Mouse (Mus musculus) forebrain, postnatal 0 days (tissue): ENCODE measurements at regions not wholly inside any gene's neighbourhood (a gene's known extent, or its start where the extent isn't known, plus 50 kb on each side); places are given as distances from the start of the nearest gene placed in this dataset.

Source experiments
- ATAC-seq: fragments of 200-750 bp; cut with Nextera tagmentation; 2 replicates; pipeline ENCODE4 v1.8.0; 2017; ENCODE audit warnings: mild to moderate bottlenecking, moderate library complexity
- DNase-seq: peaks from one replicate; pipeline ENCODE4 v3.0.0-alpha.2; 2015
- H3K27ac ChIP-seq: fragments of 300-500 bp; sonication (generic); 2 replicates; pipeline ENCODE4 v1.5.1; 2014; ENCODE audit warnings: low read depth, mild to moderate bottlenecking, antibody characterized with exemption, low read length, moderate library complexity, mixed read lengths
- H3K27me3 ChIP-seq: fragments of 300-500 bp; sonication (generic); 2 replicates; pipeline ENCODE4 v1.6.1; 2014; ENCODE audit warnings: mild to moderate bottlenecking, low read length, mixed read lengths; ENCODE audit not compliant: insufficient read depth
- H3K36me3 ChIP-seq: fragments of 300-500 bp; sonication (generic); 2 replicates; pipeline ENCODE4 v1.6.1; 2014; ENCODE audit warnings: mild to moderate bottlenecking, moderate library complexity; ENCODE audit not compliant: insufficient read depth
- H3K4me1 ChIP-seq: fragments of 300-500 bp; sonication (generic); 2 replicates; pipeline ENCODE4 v1.6.1; 2014; ENCODE audit warnings: antibody characterized with exemption; ENCODE audit not compliant: insufficient read depth
- H3K4me2 ChIP-seq: fragments of 300-500 bp; sonication (generic); 2 replicates; pipeline ENCODE4 v1.6.1; 2014; ENCODE audit warnings: low read depth, mild to moderate bottlenecking, moderate library complexity
- H3K4me3 ChIP-seq: fragments of 300-500 bp; sonication (generic); 2 replicates; pipeline ENCODE4 v1.5.1; 2014; ENCODE audit warnings: low read depth, low read length, mixed read lengths
- H3K9ac ChIP-seq: fragments of 300-500 bp; sonication (generic); 2 replicates; pipeline ENCODE4 v1.6.1; 2014; ENCODE audit warnings: mild to moderate bottlenecking
- H3K9me3 ChIP-seq: fragments of 300-500 bp; sonication (generic); 2 replicates; pipeline ENCODE4 v1.6.1; 2016; ENCODE audit warnings: low read length
- CTCF ChIP-seq: sonication (generic); IDR thresholded peaks from 2 replicates; pipeline ENCODE4 v1.5.1; 2016; ENCODE audit warnings: antibody characterized with exemption, control low read depth, low read depth
- WGBS: fragments of 180-500 bp; shearing (Covaris S2); extraction: QIAGEN DNeasy Blood & Tissue Kit; methylation state at CpG from one replicate; pipeline ENCODE4 v1.1.7; 2014; 5-methylcytosine and 5-hydroxymethylcytosine counted together
- microRNA counts: library from miRNA; unstranded; fragments of <30 nt; microRNA quantifications from one replicate; lab custom pipeline; 2015
- microRNA-seq, 2 experiments: library from miRNA; unstranded; fragments of <30 nt; microRNA quantifications; one replicate each; pipeline ENCODE4; 2016

DNA sequence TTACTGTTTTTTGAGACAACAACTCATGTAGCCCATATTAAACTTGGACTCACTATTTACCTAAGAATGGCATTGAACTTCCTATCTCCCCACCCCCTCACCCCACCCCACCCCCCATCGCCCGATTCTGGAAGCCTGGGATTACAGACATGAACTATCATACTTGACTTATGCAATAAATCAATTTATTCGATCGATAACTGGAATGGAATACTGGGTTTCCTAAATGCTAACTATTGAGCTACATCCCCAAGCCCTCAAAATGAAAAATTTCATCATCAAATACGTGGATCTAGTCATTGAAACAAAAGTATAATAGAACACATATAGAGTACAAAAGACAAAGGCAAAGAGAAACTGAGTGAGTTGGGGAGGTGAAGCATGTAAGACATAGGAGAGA is 70.1 kb upstream of the Dpyd start:
- Histone ChIP-seq H3K27me3 (no peaks in the 10 kb centered on the region), H3K27ac (no peak overlapping the region), H3K36me3 (no peaks in the 10 kb centered on the region), H3K4me1 (peaks cover 3% of the 10 kb centered on the region; the same call in 1 of the 2 replicates), H3K4me3 (no peak overlapping the region), H3K4me2 (no peak overlapping the region), H3K9me3 (no peaks in the 10 kb centered on the region), H3K9ac (no peak overlapping the region)
- 94% methylated on average over 5 of the region's 5 CpGs for WGBS
- no peak for DNase-seq
- no peak for TF ChIP-seq CTCF
- no peak for ATAC-seq

DNA sequence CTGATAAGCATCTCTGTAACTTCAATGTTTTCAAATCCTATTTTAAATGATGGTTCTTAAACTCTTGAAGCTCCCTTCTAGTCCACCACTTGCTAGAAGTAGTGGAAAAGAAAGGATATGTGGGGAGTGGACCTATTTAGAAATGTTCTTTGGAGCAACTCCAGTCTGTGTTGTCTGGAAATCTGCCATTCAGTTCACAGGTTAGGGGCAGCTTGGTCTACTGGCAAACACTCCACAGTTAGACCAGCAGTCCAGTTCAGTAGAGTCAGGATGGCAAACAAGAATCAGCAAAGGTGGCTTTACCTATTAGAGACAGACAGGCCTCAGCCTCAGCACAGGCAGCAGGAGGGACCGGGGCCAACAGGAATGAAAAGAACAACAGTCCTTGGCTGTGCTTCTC is 67.3 kb upstream of the Dpyd start:
- WGBS: 83% methylated on average over 1 of the region's 1 CpGs

DNA sequence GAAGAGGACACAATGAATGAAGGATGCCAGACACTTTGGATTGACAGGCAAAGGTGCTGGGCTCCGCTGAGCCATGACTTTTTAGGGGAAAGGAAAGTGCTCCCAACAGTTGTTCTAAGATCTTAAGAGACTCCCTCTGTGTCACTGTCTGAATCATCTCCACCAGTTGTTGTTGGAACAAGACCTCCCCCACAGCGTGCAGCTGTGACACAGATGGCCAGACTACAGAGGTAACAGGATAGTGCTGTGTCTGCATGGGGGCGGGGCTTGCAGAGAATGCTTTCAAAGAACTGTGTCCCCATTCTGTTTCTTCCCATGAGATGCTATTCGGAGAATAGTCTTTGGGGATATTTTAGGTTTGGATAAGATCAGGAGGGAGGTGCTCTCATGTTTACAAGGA is 61.7 kb upstream of the Dpyd start:
- no peaks in the 10 kb centered on the region for H3K4me1 ChIP-seq
- no peak for TF ChIP-seq CTCF
- H3K4me3 ChIP-seq: no peak overlapping the region
- 34% methylated on average over 4 of the region's 4 CpGs for WGBS
- DNase-seq (no peak), ATAC-seq (no peak)
- H3K9me3 ChIP-seq: no peaks in the 10 kb centered on the region
- no peak overlapping the region for H3K9ac ChIP-seq
- H3K27ac ChIP-seq: no peak overlapping the region
- no peaks in the 10 kb centered on the region for H3K27me3 ChIP-seq
- H3K4me2 ChIP-seq: no peak overlapping the region
- no peaks in the 10 kb centered on the region for H3K36me3 ChIP-seq

More for the DNA sequence above, 67.3 kb upstream of the Dpyd start:
- Histone ChIP-seq H3K4me2 (no peak overlapping the region), H3K27ac (no peak overlapping the region), H3K9ac (no peak overlapping the region), H3K9me3 (no peaks in the 10 kb centered on the region), H3K27me3 (no peaks in the 10 kb centered on the region), H3K4me3 (no peak overlapping the region), H3K4me1 (no peaks in the 10 kb centered on the region), H3K36me3 (no peaks in the 10 kb centered on the region)
- ATAC-seq (no peak), DNase-seq (no peak)
- no peak for TF ChIP-seq CTCF

DNA sequence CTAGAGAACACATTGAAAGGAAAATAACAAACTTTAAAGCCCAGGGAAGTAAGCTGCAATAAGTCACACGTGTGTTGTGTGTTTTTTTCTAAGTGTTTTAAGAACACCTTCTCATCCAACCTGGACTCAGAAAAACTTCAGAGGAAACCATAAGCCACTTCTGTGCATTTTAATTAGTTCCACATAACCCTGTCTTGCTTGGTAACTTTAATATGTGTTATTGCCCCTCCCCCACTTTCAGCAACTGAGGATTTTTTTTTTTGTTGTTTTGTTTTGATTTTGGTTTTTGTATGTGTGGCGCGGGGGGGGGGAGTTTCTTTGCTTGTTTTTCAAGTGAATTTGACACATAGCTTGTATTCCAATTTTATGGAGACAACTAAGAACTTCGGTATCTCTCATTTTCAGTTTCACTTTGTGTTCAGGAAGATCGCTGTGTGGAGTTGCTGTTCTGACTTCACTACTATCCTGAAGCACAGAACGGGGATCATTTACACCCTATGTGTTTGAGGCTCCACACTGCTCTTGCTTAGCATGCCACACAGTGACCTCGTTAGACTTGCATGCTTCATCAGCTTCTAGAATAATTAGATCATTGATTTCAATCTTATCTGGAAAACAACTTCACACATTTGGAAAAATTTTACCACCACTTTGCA is 54.2 kb upstream of the Dpyd start:
- Histone ChIP-seq H3K9me3 (no peaks in the 10 kb centered on the region), H3K9ac (no peak overlapping the region), H3K4me1 (peaks cover 9% of the 10 kb centered on the region; the same call in 1 of the 2 replicates), H3K4me3 (no peak overlapping the region), H3K36me3 (no peaks in the 10 kb centered on the region), H3K27ac (no peak overlapping the region), H3K27me3 (no peaks in the 10 kb centered on the region), H3K4me2 (no peak overlapping the region)
- DNase-seq (no peak), ATAC-seq (no peak)
- TF ChIP-seq CTCF: no peak
- 57% methylated on average over 7 of the region's 7 CpGs for WGBS

DNA sequence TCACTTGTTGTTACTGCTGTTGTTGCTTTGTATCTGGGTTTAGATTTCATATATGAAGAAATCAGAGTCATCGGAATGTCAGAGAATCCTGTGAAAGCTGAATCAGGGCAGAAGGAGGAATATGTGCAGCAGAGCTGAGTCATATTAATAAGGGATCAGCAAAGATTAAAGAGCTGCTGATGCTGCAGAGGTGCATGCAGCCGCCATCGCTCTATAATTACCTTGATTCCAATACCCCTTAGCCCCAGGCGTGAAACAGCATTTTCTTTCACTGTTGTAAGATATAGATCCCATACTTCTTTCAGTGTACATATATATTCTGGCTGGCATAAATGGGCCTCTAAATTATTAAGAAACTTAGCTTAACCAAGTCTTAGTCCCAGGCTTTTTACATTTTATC is 51.1 kb upstream of the Dpyd start:
- no peak for DNase-seq
- ATAC-seq: no peak
- H3K27me3 ChIP-seq: no peaks in the 10 kb centered on the region
- no peak overlapping the region for H3K9ac ChIP-seq
- TF ChIP-seq CTCF: no peak
- H3K9me3 ChIP-seq: no peaks in the 10 kb centered on the region
- no peak overlapping the region for H3K27ac ChIP-seq
- peaks cover 9% of the 10 kb centered on the region; the same call in 1 of the 2 replicates for H3K4me1 ChIP-seq
- no peak overlapping the region for H3K4me2 ChIP-seq
- no peak overlapping the region for H3K4me3 ChIP-seq
- peaks cover 2% of the 10 kb centered on the region for H3K36me3 ChIP-seq
- 84% methylated on average over 4 of the region's 4 CpGs for WGBS

GRCm38 (mm10) chr3:118511969-118512368 is 50.0 kb upstream of the Dpyd start:
- Histone ChIP-seq H3K27me3 (no peaks in the 10 kb centered on the region), H3K9me3 (no peaks in the 10 kb centered on the region), H3K4me2 (no peak overlapping the region), H3K9ac (no peak overlapping the region), H3K4me1 (peaks cover 9% of the 10 kb centered on the region; the same call in 1 of the 2 replicates), H3K36me3 (peaks cover 6% of the 10 kb centered on the region), H3K27ac (no peak overlapping the region), H3K4me3 (no peak overlapping the region)
- TF ChIP-seq CTCF: no peak
- WGBS: 28% methylated on average over 7 of the region's 7 CpGs
- no peak for DNase-seq
- ATAC-seq: no peak

MicroRNAs in the stretch of these regions (microRNA counts, 519-probe panel; counts per million panel counts)
- 7,303 counts per million, percentile 93 among the panel's probes with 10 or more counts for microRNA mmu-miR-137 (lab: Ali Mortazavi, UCI)

Small RNAs in the stretch of these regions (microRNA-seq; reads per million reads assigned to microRNA genes)
- gene Gm24155: 0 to 0.12 reads per million in 2 experiments
- 26,844 to 29,955 reads per million in 2 experiments for gene Mir137
